Mouse (Mus musculus): ENCODE measurements at regions not wholly inside any gene's neighbourhood (a gene's known extent, or its start where the extent isn't known, plus 50 kb on each side); places are given as distances from the start of the nearest gene placed in this dataset.

DNA sequence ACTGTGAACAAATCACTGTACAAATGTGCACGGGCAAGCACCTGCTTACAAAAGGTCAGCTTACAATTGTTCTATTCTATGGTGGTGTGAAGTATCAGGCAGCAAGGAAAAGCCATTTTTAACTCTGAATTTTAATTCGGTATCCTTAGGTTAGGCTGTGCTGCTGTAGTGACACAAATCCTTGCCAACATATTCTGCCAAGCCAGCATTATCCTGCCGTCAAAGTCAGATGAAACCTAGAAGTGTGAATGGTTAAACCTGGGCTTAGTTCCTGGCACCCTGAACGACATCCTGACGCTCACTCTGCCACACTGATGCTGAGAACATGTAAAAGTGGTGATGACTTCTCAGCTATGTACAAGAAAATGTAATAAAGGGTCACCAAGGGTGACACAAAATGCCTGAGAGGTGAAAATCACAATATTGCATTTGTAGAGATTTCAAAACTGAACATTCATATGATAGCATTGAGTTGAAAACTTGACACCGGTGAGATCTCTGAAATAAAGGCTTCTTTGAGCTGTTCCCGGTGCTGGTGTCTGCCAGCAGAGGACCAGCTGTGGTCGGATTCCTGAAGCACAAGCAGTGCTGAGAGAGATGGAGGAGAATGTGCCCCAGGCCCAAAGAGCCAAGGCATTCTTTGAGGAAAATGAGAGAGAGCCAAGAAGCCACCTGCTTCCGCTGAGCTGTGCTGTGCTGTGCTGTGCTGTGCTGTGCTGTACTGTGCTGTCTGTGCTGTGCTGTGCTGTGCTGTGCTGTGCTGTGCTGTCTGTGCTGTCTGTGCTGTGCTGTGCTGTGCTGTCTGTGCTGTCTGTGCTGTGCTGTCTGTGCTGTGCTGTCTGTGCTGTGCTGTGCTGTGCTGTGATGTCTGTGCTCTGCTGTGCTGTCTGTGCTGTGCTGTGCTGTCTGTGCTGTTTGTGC, 195.9 kb downstream of the Tcp10c start:
- TF ChIP-seq CTCF (IDR thresholded peaks at IDR 0.05; ENCODE audit: low read depth) (no peak), EP300 (IDR thresholded peaks at IDR 0.05; ENCODE audit: low read depth) (no peak)
